Mouse (Mus musculus) lung, embryonic 14.5 days (tissue): Measurements from ENCODE around the gene Ikzf3. TPM values are rescaled to one million over a fixed set of nuclear protein-coding genes. Genes with fewer than 3 reads are reported as not detected.
A peak's percentile ranks its signal among the peaks of the same experiment; 100 is the strongest.

Experiments
- ATAC-seq: fragments of 200-750 bp; cut with Nextera tagmentation; 2 replicates; pipeline ENCODE4 v1.8.0; 2017; ENCODE audit warnings: mild to moderate bottlenecking, moderate TSS enrichment, moderate library complexity; ENCODE audit not compliant: insufficient read depth
- DNase-seq: peaks from one replicate; pipeline ENCODE4 v3.0.0-alpha.2; 2015
- H3K27ac ChIP-seq: fragments of 300-500 bp; sonication (generic); 2 replicates; pipeline ENCODE4 v1.5.1; 2014; ENCODE audit warnings: low read depth, mild to moderate bottlenecking, moderate library complexity
- H3K27me3 ChIP-seq: fragments of 300-500 bp; sonication (generic); 2 replicates; pipeline ENCODE4 v1.6.1; 2014; ENCODE audit warnings: low read length, control low read depth; ENCODE audit not compliant: insufficient read depth
- H3K36me3 ChIP-seq: fragments of 300-500 bp; sonication (generic); 2 replicates; pipeline ENCODE4 v1.6.1; 2014; ENCODE audit warnings: control low read depth; ENCODE audit not compliant: insufficient read depth
- H3K4me1 ChIP-seq: fragments of 300-500 bp; sonication (generic); 2 replicates; pipeline ENCODE4 v1.6.1; 2014; ENCODE audit warnings: antibody characterized with exemption, control low read depth; ENCODE audit not compliant: insufficient read depth
- H3K4me2 ChIP-seq: fragments of 300-500 bp; sonication (generic); 2 replicates; pipeline ENCODE4 v1.6.1; 2014; ENCODE audit warnings: mild to moderate bottlenecking
- H3K4me3 ChIP-seq: fragments of 300-500 bp; sonication (generic); 2 replicates; pipeline ENCODE4 v1.5.1; 2014; ENCODE audit warnings: low read depth, low read length
- H3K9ac ChIP-seq: fragments of 300-500 bp; sonication (generic); 2 replicates; pipeline ENCODE4 v1.6.1; 2014
- H3K9me3 ChIP-seq: fragments of 300-500 bp; sonication (generic); 2 replicates; pipeline ENCODE4 v1.6.1; 2016; ENCODE audit warnings: low read depth, low read length, control low read depth
- CTCF ChIP-seq: IDR thresholded peaks from 2 replicates; pipeline ENCODE4 v1.5.1; 2016; ENCODE audit warnings: antibody characterized with exemption, low read depth
- WGBS: fragments of 180-500 bp; shearing (Covaris S2); extraction: QIAGEN DNeasy Blood & Tissue Kit; methylation state at CpG from one replicate; pipeline ENCODE4 v1.1.7; 2014; 5-methylcytosine and 5-hydroxymethylcytosine counted together
- polyA plus RNA-seq: library from polyadenylated mRNA; unstranded; fragments of >200 nt; fragmentation: Nextera tagmentation; extraction: Ambion mirVana; gene quantifications from 2 replicates; pipeline ENCODE4 v1.2.1, GENCODE M21; 2014

The Ikzf3 gene
- polyA plus RNA-seq, 1 experiment from 2014 or later = 0.14 TPM

GRCm38 (mm10) chr11:98437441-98437840 is 108.4 kb downstream of the Ikzf3 start:
- DNase-seq (no peak), ATAC-seq (no peak)
- no peaks in the 10 kb centered on the region for H3K9me3 ChIP-seq
- H3K27me3 ChIP-seq = no peaks in the 10 kb centered on the region
- TF ChIP-seq CTCF = no peak
- H3K4me2 ChIP-seq = no peak overlapping the region
- no peaks in the 10 kb centered on the region for H3K4me1 ChIP-seq
- no peak overlapping the region for H3K4me3 ChIP-seq
- peaks cover 45% of the 10 kb centered on the region for H3K36me3 ChIP-seq
- 70% methylated on average over 6 of the region's 6 CpGs for WGBS
- H3K9ac ChIP-seq = no peak overlapping the region
- H3K27ac ChIP-seq = no peak overlapping the region

DNA sequence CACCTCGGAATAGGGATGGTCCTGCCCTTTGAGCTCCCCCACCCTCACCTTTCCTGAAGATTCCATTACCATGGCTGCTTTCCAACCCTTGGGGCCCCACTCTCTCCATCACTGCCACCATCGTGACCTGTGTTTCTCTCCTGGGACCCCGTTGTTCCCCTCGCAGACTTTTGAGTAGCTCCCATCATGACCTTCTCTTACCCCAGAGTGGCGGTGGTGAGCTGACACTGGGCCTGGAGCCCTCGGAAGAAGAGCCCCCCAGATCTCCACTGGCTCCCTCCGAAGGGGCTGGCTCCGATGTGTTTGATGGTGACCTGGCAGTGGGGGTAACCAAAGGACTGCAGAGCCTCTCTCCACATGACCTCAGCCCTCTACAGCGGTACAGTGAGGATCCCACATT is 110.1 kb downstream of the Ikzf3 start:
- WGBS = 90% methylated on average over 9 of the region's 9 CpGs
- Histone ChIP-seq H3K4me3 (no peak overlapping the region), H3K36me3 (peaks cover 62% of the 10 kb centered on the region), H3K4me1 (no peaks in the 10 kb centered on the region), H3K27ac (no peak overlapping the region), H3K9ac (no peak overlapping the region), H3K4me2 (no peak overlapping the region), H3K27me3 (no peaks in the 10 kb centered on the region), H3K9me3 (no peaks in the 10 kb centered on the region)
- ATAC-seq = no peak
- TF ChIP-seq CTCF = no peak
- no peak for DNase-seq

GRCm38 (mm10) chr11:98431743-98432502 is 113.9 kb downstream of the Ikzf3 start:
- Histone ChIP-seq H3K9me3 (no peaks in the 10 kb centered on the region), H3K9ac (no peak overlapping the region)
- no peak for TF ChIP-seq CTCF

DNA sequence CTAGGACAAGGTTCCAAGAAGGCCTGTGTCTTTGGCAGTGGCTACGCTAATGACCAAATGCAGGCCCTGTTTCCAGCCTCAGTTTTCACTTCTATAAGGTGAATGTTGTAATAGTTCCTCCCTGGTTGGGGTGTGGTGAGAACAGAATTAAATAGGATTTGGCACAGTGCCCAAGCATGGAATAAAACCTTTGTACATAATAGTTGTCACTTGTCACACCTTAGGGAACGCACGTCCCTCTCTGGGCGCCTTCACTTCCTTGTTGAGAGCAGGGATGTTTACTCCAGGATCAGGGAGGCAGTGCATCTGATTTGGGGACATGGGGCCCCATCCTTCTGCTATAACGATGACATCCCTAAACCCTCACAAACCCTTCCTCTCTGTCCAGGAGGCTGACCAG is 117.4 kb downstream of the Ikzf3 start:
- no peak for TF ChIP-seq CTCF

More at GRCm38 (mm10) chr11:98431743-98432502, 113.9 kb downstream of the Ikzf3 start:
- H3K27ac ChIP-seq = no peak overlapping the region
- H3K4me2 ChIP-seq = no peak overlapping the region
- ATAC-seq = no peak
- 79% methylated on average over 9 of the region's 9 CpGs for WGBS
- no peak overlapping the region for H3K4me3 ChIP-seq
- no peaks in the 10 kb centered on the region for H3K4me1 ChIP-seq
- H3K36me3 ChIP-seq = peaks cover 96% of the 10 kb centered on the region
- no peaks in the 10 kb centered on the region for H3K27me3 ChIP-seq
- no peak for DNase-seq

DNA sequence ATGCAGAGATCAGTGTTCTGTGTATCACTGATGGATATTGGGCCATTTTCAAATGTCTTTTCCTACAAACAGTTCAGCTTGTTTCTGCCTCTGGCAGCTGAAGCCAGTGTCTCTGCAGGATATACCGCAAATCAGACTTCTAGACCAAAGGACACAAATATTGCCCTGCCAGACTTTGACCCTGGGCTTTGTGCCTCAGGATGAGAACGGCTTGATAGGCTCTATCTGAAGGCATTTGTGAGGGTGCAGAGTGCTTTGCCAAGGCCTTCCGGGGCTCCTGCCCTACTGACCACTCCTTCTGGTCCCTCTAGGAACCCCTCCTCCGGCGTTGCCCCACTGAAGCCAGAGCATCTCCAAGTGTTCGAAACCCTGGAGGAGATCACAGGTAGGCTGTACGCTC is 119.2 kb downstream of the Ikzf3 start:
- Histone ChIP-seq H3K9ac (no peak overlapping the region), H3K9me3 (no peaks in the 10 kb centered on the region), H3K4me1 (no peaks in the 10 kb centered on the region), H3K27ac (no peak overlapping the region), H3K27me3 (no peaks in the 10 kb centered on the region), H3K4me2 (no peak overlapping the region), H3K4me3 (no peak overlapping the region), H3K36me3 (peaks cover 97% of the 10 kb centered on the region)
- ATAC-seq (no peak), DNase-seq (no peak)
- WGBS = 92% methylated on average over 7 of the region's 7 CpGs
- no peak for TF ChIP-seq CTCF

More for the DNA sequence above, 117.4 kb downstream of the Ikzf3 start:
- DNase-seq (no peak), ATAC-seq (no peak)
- H3K4me2 ChIP-seq = no peak overlapping the region
- no peaks in the 10 kb centered on the region for H3K9me3 ChIP-seq
- no peak overlapping the region for H3K27ac ChIP-seq
- H3K4me1 ChIP-seq = no peaks in the 10 kb centered on the region
- WGBS = 80% methylated on average over 5 of the region's 5 CpGs
- H3K9ac ChIP-seq = no peak overlapping the region
- peaks cover 96% of the 10 kb centered on the region for H3K36me3 ChIP-seq
- no peaks in the 10 kb centered on the region for H3K27me3 ChIP-seq
- H3K4me3 ChIP-seq = no peak overlapping the region

DNA sequence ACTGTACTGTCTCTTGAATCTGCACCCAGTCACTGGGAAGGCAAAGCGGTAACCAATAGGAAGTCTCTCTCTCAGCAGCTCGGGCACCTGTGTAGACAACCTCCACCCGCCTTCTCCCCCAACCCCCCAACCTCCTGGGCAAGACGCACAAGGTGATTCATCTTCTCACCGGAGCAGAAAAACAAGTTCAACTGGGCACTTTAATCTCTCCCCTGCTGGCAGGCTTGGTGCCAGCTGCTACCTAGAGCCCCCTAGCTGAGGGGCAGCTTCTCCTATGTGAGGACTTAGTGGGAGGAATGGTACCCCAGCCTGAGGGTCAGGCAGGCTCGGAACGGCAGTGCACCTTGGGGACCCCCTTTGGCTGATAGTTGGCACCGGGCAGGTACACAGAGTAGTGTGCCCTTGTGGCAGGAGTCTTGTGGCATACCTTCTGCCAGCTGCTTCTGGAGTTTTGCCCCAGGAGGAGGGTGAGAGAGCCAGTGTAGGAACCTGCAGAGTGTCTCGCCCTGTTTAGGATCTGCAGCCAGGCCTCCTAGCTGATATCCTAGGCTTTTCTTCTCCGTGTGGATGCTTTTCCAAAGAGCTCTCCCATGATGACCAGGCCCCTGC is 126.8 kb downstream of the Ikzf3 start:
- H3K9ac ChIP-seq = no peak overlapping the region
- WGBS = 69% methylated on average over 10 of the region's 10 CpGs
- ATAC-seq = no peak

GRCm38 (mm10) chr11:98418273-98418672 is 127.6 kb downstream of the Ikzf3 start:
- H3K4me1 ChIP-seq = peaks cover 3% of the 10 kb centered on the region; the same call in 1 of the 2 replicates
- DNase-seq (no peak), ATAC-seq (no peak)
- no peaks in the 10 kb centered on the region for H3K27me3 ChIP-seq
- H3K9me3 ChIP-seq = no peaks in the 10 kb centered on the region
- no peak for TF ChIP-seq CTCF
- no peak overlapping the region for H3K4me3 ChIP-seq
- no peak overlapping the region for H3K9ac ChIP-seq
- 67% methylated on average over 6 of the region's 6 CpGs for WGBS
- no peak overlapping the region for H3K27ac ChIP-seq
- H3K36me3 ChIP-seq = peaks cover 44% of the 10 kb centered on the region
- H3K4me2 ChIP-seq = no peak overlapping the region

More for the DNA sequence above, 126.8 kb downstream of the Ikzf3 start:
- Histone ChIP-seq H3K27me3 (no peaks in the 10 kb centered on the region), H3K4me1 (no peaks in the 10 kb centered on the region), H3K9me3 (no peaks in the 10 kb centered on the region), H3K4me2 (no peak overlapping the region), H3K36me3 (peaks cover 51% of the 10 kb centered on the region), H3K4me3 (no peak overlapping the region), H3K27ac (no peak overlapping the region)
- DNase-seq = peak; percentile 28
- TF ChIP-seq CTCF = peak; percentile 20
